Mouse (Mus musculus) layer of hippocampus, postnatal 10 days (tissue): ENCODE measurements around the gene Ntpcr. TPM values are rescaled to one million over a fixed set of nuclear protein-coding genes. Genes with fewer than 3 reads are reported as not detected.

ENCODE experiments used
- DNase-seq, 2 experiments: peaks; one replicate each; pipeline ENCODE4 v3.0.0; 2021; ENCODE audit warnings: low spot score in 2 of 2
- long read RNA-seq: library from polyadenylated mRNA; stranded (forward); transcript quantifications from one replicate; pipeline ENCODE4 v2.0.0, GENCODE M21; 2023
- total RNA-seq, 2 experiments: library from RNA; stranded (reverse); gene quantifications; 2 replicates each; pipeline ENCODE4 v1.2.3; 2021

Ntpcr gene
- 10 to 100 TPM; 19.3 to 21.7 TPM for total RNA-seq
- long read RNA-seq, transcript Ntpcr-201 (5 exons, 1,155 nt), result major isoform, 20 of 37 reads
- long read RNA-seq, partial matches to known transcripts, result 0 of 37 reads
- long read RNA-seq, other reads (novel, unspliced or antisense), result 16 of 37 reads

GRCm38 (mm10) chr8:125729746-125730145 is at the start of gene Ntpcr:
Gene Ntpcr, plus strand, starts transcription at chr8:125729963.
- DNase-seq, result no peak

GRCm38 (mm10) chr8:125680851-125681408 is 48.8 kb upstream of the Ntpcr start:
- no peak for DNase-seq

- no peak for DNase-seq
Observed at GRCm38 (mm10) chr8:125685216-125685760, 44.5 kb upstream of the Ntpcr start.

GRCm38 (mm10) chr8:125686221-125686865 is 43.4 kb upstream of the Ntpcr start:
- no peak for DNase-seq

GRCm38 (mm10) chr8:125690166-125690915 is 39.4 kb upstream of the Ntpcr start:
- DNase-seq, result no peak

- no peak for DNase-seq
Observed at GRCm38 (mm10) chr8:125690961-125691360, 38.8 kb upstream of the Ntpcr start.

GRCm38 (mm10) chr8:125692447-125692846 is 37.3 kb upstream of the Ntpcr start:
- DNase-seq, result no peak

GRCm38 (mm10) chr8:125693197-125693596 is 36.6 kb upstream of the Ntpcr start:
- DNase-seq, result no peak

- no peak for DNase-seq
Observed at GRCm38 (mm10) chr8:125695951-125696350, 33.8 kb upstream of the Ntpcr start.

GRCm38 (mm10) chr8:125699391-125700025 is 30.3 kb upstream of the Ntpcr start:
- DNase-seq, result no peak

- no peak for DNase-seq
Observed at GRCm38 (mm10) chr8:125700407-125700806, 29.4 kb upstream of the Ntpcr start.

- DNase-seq, result no peak
Observed at GRCm38 (mm10) chr8:125702868-125703473, 26.8 kb upstream of the Ntpcr start.

- DNase-seq, result no peak
Observed at GRCm38 (mm10) chr8:125704434-125704833, 25.3 kb upstream of the Ntpcr start.

- DNase-seq, result no peak
Observed at GRCm38 (mm10) chr8:125705816-125706215, 23.9 kb upstream of the Ntpcr start.

GRCm38 (mm10) chr8:125709171-125709570 is 20.6 kb upstream of the Ntpcr start:
- no peak for DNase-seq

GRCm38 (mm10) chr8:125711514-125711913 is 18.2 kb upstream of the Ntpcr start:
- DNase-seq, result no peak

GRCm38 (mm10) chr8:125716211-125716610 is 13.6 kb upstream of the Ntpcr start:
- no peak for DNase-seq

GRCm38 (mm10) chr8:125716613-125717012 is 13.2 kb upstream of the Ntpcr start:
- DNase-seq, result no peak

- DNase-seq, result no peak
Observed at GRCm38 (mm10) chr8:125718914-125719313, 10.8 kb upstream of the Ntpcr start.

GRCm38 (mm10) chr8:125722675-125723074 is 7.1 kb upstream of the Ntpcr start:
- DNase-seq, result no peak

- no peak for DNase-seq
Observed at GRCm38 (mm10) chr8:125723437-125723836, 6.3 kb upstream of the Ntpcr start.
